Mouse (Mus musculus) olfactory bulb, adult 2 months (tissue): Measurements from ENCODE around the gene Tm9sf4. TPM values are rescaled to one million over a fixed set of nuclear protein-coding genes. Genes with fewer than 3 reads are reported as not detected.

Experiments used
- H3K27ac ChIP-seq: fragments of 200-500 bp; 2 replicates; pipeline ENCODE4 v1.5.1; 2012; ENCODE audit warnings: low read depth, low read length; ENCODE audit not compliant: insufficient read depth
- H3K4me1 ChIP-seq: fragments of 200-500 bp; 2 replicates; pipeline ENCODE4 v1.6.1; 2012; ENCODE audit warnings: low read length; ENCODE audit not compliant: control insufficient read depth, insufficient read depth
- H3K4me3 ChIP-seq: fragments of 200-500 bp; 2 replicates; pipeline ENCODE4 v1.5.1; 2012; ENCODE audit warnings: mild to moderate bottlenecking, low read depth, low read length, moderate library complexity; ENCODE audit not compliant: insufficient read depth
- CTCF ChIP-seq: fragments of 200-500 bp; IDR thresholded peaks from 2 replicates; pipeline ENCODE4 v1.5.1; 2012; ENCODE audit warnings: low read depth, mild to moderate bottlenecking, low read length, moderate library complexity; ENCODE audit not compliant: insufficient read depth
- POLR2A ChIP-seq: fragments of 200-500 bp; IDR thresholded peaks from 2 replicates; pipeline ENCODE4 v1.6.1; 2012; ENCODE audit warnings: mild to moderate bottlenecking, low read depth, low read length, moderate library complexity; ENCODE audit not compliant: insufficient read depth
- WGBS: fragments of 180-500 bp; shearing (Covaris S2); methylation state at CpG from one replicate; pipeline ENCODE4 v1.1.7; 2018; 5-methylcytosine and 5-hydroxymethylcytosine counted together
- polyA plus RNA-seq: library from polyadenylated mRNA; stranded (reverse); fragments of >200 nt; gene quantifications from 2 replicates; pipeline ENCODE4 v1.2.4, GENCODE M21; 2012; ENCODE audit warnings: low replicate concordance; ENCODE audit not compliant: missing spikeins, insufficient read depth, insufficient read length

Tm9sf4 gene
- polyA plus RNA-seq, 1 experiment = not detected

GRCm38 (mm10) chr2:153134237-153134636, 26.9 kb upstream of the Tm9sf4 start:
- no peak for TF ChIP-seq CTCF
- no peak for TF ChIP-seq POLR2A
- H3K4me1 ChIP-seq = no peaks in the 10 kb centered on the region
- no peak overlapping the region for H3K27ac ChIP-seq
- no peak overlapping the region for H3K4me3 ChIP-seq
- whole genome bisulfite sequencing = 43% methylated on average over 5 of the region's 5 CpGs

- WGBS = 85% methylated on average over 4 of the region's 4 CpGs
- H3K4me3 ChIP-seq = no peak overlapping the region
- TF ChIP-seq CTCF (no peak), POLR2A (no peak)
- no peaks in the 10 kb centered on the region for H3K4me1 ChIP-seq
- no peak overlapping the region for H3K27ac ChIP-seq
Measured at GRCm38 (mm10) chr2:153136211-153136610, 24.9 kb upstream of the Tm9sf4 start.

- H3K4me1 ChIP-seq = no peaks in the 10 kb centered on the region
- WGBS = 88% methylated on average over 7 of the region's 7 CpGs
- TF ChIP-seq POLR2A = no peak
- no peak for TF ChIP-seq CTCF
- no peak overlapping the region for H3K4me3 ChIP-seq
- no peak overlapping the region for H3K27ac ChIP-seq
Measured at GRCm38 (mm10) chr2:153139158-153139557, 21.9 kb upstream of the Tm9sf4 start.

GRCm38 (mm10) chr2:153139996-153140613, 21.0 kb upstream of the Tm9sf4 start:
- TF ChIP-seq CTCF = no peak
- TF ChIP-seq POLR2A = no peak
- WGBS = 43% methylated on average over 9 of the region's 9 CpGs
- Histone ChIP-seq H3K4me3 (no peak overlapping the region), H3K27ac (no peak overlapping the region), H3K4me1 (no peaks in the 10 kb centered on the region)

GRCm38 (mm10) chr2:153142620-153143199, 18.4 kb upstream of the Tm9sf4 start:
- Histone ChIP-seq H3K4me3 (no peak overlapping the region), H3K4me1 (no peaks in the 10 kb centered on the region), H3K27ac (no peak overlapping the region)
- TF ChIP-seq CTCF (0 out of 2 replicates have a peak, but pooled peaks have one; percentile 28), POLR2A (no peak)
- WGBS = 24% methylated on average over 10 of the region's 10 CpGs

GRCm38 (mm10) chr2:153145346-153145745, 15.8 kb upstream of the Tm9sf4 start:
- no peaks in the 10 kb centered on the region for H3K4me1 ChIP-seq
- no peak overlapping the region for H3K4me3 ChIP-seq
- TF ChIP-seq POLR2A = no peak
- TF ChIP-seq CTCF = no peak
- WGBS = 88% methylated on average over 5 of the region's 5 CpGs
- no peak overlapping the region for H3K27ac ChIP-seq

GRCm38 (mm10) chr2:153147236-153147635, 13.9 kb upstream of the Tm9sf4 start:
- no peak for TF ChIP-seq POLR2A
- TF ChIP-seq CTCF = no peak
- H3K27ac ChIP-seq = no peak overlapping the region
- H3K4me1 ChIP-seq = no peaks in the 10 kb centered on the region
- no peak overlapping the region for H3K4me3 ChIP-seq
- 82% methylated on average over 3 of the region's 3 CpGs for WGBS

- no peak overlapping the region for H3K4me3 ChIP-seq
- H3K27ac ChIP-seq = no peak overlapping the region
- WGBS = 14% methylated on average over 3 of the region's 3 CpGs
- peak; percentile 51; the same call in 1 of the 2 replicates for TF ChIP-seq CTCF
- TF ChIP-seq POLR2A = no peak
- no peaks in the 10 kb centered on the region for H3K4me1 ChIP-seq
Measured at GRCm38 (mm10) chr2:153147715-153148114, 13.4 kb upstream of the Tm9sf4 start.

GRCm38 (mm10) chr2:153149742-153150141, 11.4 kb upstream of the Tm9sf4 start:
- H3K27ac ChIP-seq = no peak overlapping the region
- H3K4me1 ChIP-seq = no peaks in the 10 kb centered on the region
- no peak for TF ChIP-seq CTCF
- no peak for TF ChIP-seq POLR2A
- WGBS = 90% methylated on average over 3 of the region's 3 CpGs
- H3K4me3 ChIP-seq = no peak overlapping the region

- no peak for TF ChIP-seq CTCF
- no peak for TF ChIP-seq POLR2A
- Histone ChIP-seq H3K27ac (no peak overlapping the region), H3K4me3 (no peak overlapping the region), H3K4me1 (no peaks in the 10 kb centered on the region)
- WGBS = 75% methylated on average over 7 of the region's 7 CpGs
Measured at GRCm38 (mm10) chr2:153151026-153151425, 10.1 kb upstream of the Tm9sf4 start.
